Mouse (Mus musculus) hindbrain, embryonic 12.5 days (tissue): ENCODE measurements around the gene Gm47995. TPM values are rescaled to one million over a fixed set of nuclear protein-coding genes. Genes with fewer than 3 reads are reported as not detected.

ENCODE experiments used
- ATAC-seq: fragments of 200-750 bp; cut with Nextera tagmentation; 2 replicates; pipeline ENCODE4 v1.8.0; 2017; ENCODE audit warnings: moderate TSS enrichment; ENCODE audit not compliant: low FRiP score
- H3K27ac ChIP-seq: fragments of 300-500 bp; sonication (generic); 2 replicates; pipeline ENCODE4 v1.5.1; 2016; ENCODE audit warnings: mild to moderate bottlenecking
- H3K27me3 ChIP-seq: fragments of 300-500 bp; sonication (generic); 2 replicates; pipeline ENCODE4 v1.6.1; 2016; ENCODE audit warnings: mild to moderate bottlenecking
- H3K36me3 ChIP-seq: fragments of 300-500 bp; sonication (generic); 2 replicates; pipeline ENCODE4 v1.6.1; 2016; ENCODE audit warnings: mild to moderate bottlenecking
- H3K4me1 ChIP-seq: fragments of 300-500 bp; sonication (generic); 2 replicates; pipeline ENCODE4 v1.6.1; 2016
- H3K4me2 ChIP-seq: fragments of 300-500 bp; sonication (generic); replicated peaks from 2 replicates; pipeline ENCODE4 v1.6.1; 2016; ENCODE audit warnings: mild to moderate bottlenecking
- H3K4me3 ChIP-seq: fragments of 300-500 bp; sonication (generic); 2 replicates; pipeline ENCODE4 v1.5.1; 2016; ENCODE audit warnings: mild to moderate bottlenecking
- H3K9ac ChIP-seq: fragments of 300-500 bp; sonication (generic); 2 replicates; pipeline ENCODE4 v1.6.1; 2016; ENCODE audit warnings: mild to moderate bottlenecking, moderate library complexity
- H3K9me3 ChIP-seq: fragments of 300-500 bp; sonication (generic); replicated peaks from 2 replicates; pipeline ENCODE4 v1.6.1; 2016; ENCODE audit warnings: mild to moderate bottlenecking
- WGBS: fragments of 180-500 bp; shearing (Covaris S2); methylation state at CpG from one replicate; pipeline ENCODE4 v1.1.7; 2016; 5-methylcytosine and 5-hydroxymethylcytosine counted together
- polyA plus RNA-seq: library from polyadenylated mRNA; unstranded; fragments of >200 nt; fragmentation: Nextera tagmentation; extraction: Ambion mirVana; gene quantifications from 2 replicates; pipeline ENCODE4 v1.2.1, GENCODE M21; 2016

Gm47995 gene
- polyA plus RNA-seq, 1 experiment from 2014 or later = not detected

- H3K4me3 ChIP-seq = no peak overlapping the region
- no peaks in the 10 kb centered on the region for H3K9me3 ChIP-seq
- H3K36me3 ChIP-seq = no peaks in the 10 kb centered on the region
- H3K27me3 ChIP-seq = no peaks in the 10 kb centered on the region
- WGBS = 70% methylated on average over 7 of the region's 7 CpGs
- H3K4me1 ChIP-seq = no peaks in the 10 kb centered on the region
- H3K9ac ChIP-seq = no peak overlapping the region
- H3K27ac ChIP-seq = no peak overlapping the region
- no peak for ATAC-seq
- H3K4me2 ChIP-seq = no peak overlapping the region
Measured at GRCm38 (mm10) chr1:151220098-151220497, 21.9 kb downstream of the Gm47995 start.

DNA sequence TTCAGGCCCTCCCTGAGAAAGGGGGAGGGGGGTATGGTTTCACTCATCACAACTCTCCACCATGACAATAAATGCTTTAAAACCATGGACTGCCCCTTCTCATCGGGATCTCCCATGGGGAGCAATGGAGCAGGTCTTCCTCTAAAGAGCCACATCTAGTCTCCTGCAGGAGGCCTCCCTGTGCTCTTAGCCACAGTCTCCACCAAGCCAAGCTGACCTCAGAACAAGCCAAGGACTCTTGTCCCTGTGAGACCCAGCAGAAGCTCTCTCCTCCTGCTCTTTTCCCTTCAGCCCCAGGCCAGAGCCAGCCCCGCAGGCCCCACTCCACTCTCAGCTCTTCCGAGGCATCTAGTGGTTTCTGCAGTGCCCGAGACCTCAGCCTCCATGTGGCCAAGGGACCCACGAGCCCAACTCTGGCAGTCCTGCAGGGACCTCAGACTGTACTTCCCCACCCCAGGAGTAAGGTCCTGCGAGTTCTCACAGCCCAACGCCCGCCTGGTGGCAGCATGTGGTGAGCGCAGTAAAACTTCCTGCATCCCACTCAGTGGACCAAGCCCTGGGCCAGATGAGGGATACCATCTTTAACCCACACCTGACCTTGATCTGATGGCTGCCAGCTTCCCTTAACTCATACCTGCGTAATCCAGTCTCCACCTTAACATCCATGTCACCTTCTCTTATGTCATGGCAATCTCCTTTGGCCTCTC is 24.5 kb downstream of the Gm47995 start:
- no peak overlapping the region for H3K4me3 ChIP-seq
- H3K27ac ChIP-seq = no peak overlapping the region
- no peak overlapping the region for H3K9ac ChIP-seq
- 96% methylated on average over 10 of the region's 10 CpGs for WGBS
- no peaks in the 10 kb centered on the region for H3K4me1 ChIP-seq
- no peaks in the 10 kb centered on the region for H3K9me3 ChIP-seq
- no peak overlapping the region for H3K4me2 ChIP-seq
- no peaks in the 10 kb centered on the region for H3K36me3 ChIP-seq
- H3K27me3 ChIP-seq = no peaks in the 10 kb centered on the region
- no peak for ATAC-seq

- 82% methylated on average over 1 of the region's 1 CpGs for WGBS
- H3K27me3 ChIP-seq = no peaks in the 10 kb centered on the region
- H3K9me3 ChIP-seq = no peaks in the 10 kb centered on the region
- no peaks in the 10 kb centered on the region for H3K36me3 ChIP-seq
- ATAC-seq = no peak
- no peak overlapping the region for H3K4me2 ChIP-seq
- no peak overlapping the region for H3K27ac ChIP-seq
- no peak overlapping the region for H3K4me3 ChIP-seq
- H3K4me1 ChIP-seq = no peaks in the 10 kb centered on the region
- no peak overlapping the region for H3K9ac ChIP-seq
Measured at GRCm38 (mm10) chr1:151223377-151223776, 25.1 kb downstream of the Gm47995 start.

- Histone ChIP-seq H3K4me3 (no peak overlapping the region), H3K27ac (no peak overlapping the region), H3K4me2 (no peak overlapping the region), H3K9ac (no peak overlapping the region), H3K36me3 (no peaks in the 10 kb centered on the region), H3K4me1 (no peaks in the 10 kb centered on the region), H3K9me3 (no peaks in the 10 kb centered on the region), H3K27me3 (no peaks in the 10 kb centered on the region)
- ATAC-seq = no peak
- WGBS = 95% methylated on average over 1 of the region's 1 CpGs
Measured at GRCm38 (mm10) chr1:151224536-151224935, 26.3 kb downstream of the Gm47995 start.

DNA sequence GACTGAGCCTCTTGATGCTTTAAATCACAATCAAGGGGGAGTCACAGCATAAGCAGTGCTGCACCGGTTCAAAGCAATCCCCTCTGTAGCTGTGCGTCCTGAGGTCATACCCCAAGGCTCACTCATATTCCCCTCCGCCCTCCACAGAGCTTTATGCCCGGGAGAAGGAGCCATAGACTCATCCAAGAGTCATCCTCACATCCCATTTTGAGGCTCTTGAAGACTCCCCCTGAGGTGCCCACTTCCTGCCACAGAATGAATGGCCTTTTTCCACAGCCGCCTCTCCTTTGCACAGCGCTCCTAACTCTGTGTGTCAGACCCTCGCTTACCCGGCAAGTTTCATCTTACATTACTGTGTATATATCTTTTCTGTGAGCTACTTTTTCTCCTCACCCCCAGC is 29.3 kb downstream of the Gm47995 start:
- 74% methylated on average over 8 of the region's 8 CpGs for WGBS
- Histone ChIP-seq H3K9me3 (no peaks in the 10 kb centered on the region), H3K4me2 (no peak overlapping the region), H3K9ac (no peak overlapping the region), H3K27me3 (no peaks in the 10 kb centered on the region), H3K36me3 (no peaks in the 10 kb centered on the region), H3K27ac (no peak overlapping the region), H3K4me3 (no peak overlapping the region), H3K4me1 (no peaks in the 10 kb centered on the region)
- no peak for ATAC-seq

- Histone ChIP-seq H3K4me2 (no peak overlapping the region), H3K9me3 (no peaks in the 10 kb centered on the region), H3K4me3 (no peak overlapping the region), H3K9ac (no peak overlapping the region), H3K27ac (no peak overlapping the region), H3K4me1 (no peaks in the 10 kb centered on the region), H3K36me3 (no peaks in the 10 kb centered on the region), H3K27me3 (no peaks in the 10 kb centered on the region)
- WGBS = 77% methylated on average over 1 of the region's 1 CpGs
- ATAC-seq = no peak
Measured at GRCm38 (mm10) chr1:151228320-151228989, 30.2 kb downstream of the Gm47995 start.

DNA sequence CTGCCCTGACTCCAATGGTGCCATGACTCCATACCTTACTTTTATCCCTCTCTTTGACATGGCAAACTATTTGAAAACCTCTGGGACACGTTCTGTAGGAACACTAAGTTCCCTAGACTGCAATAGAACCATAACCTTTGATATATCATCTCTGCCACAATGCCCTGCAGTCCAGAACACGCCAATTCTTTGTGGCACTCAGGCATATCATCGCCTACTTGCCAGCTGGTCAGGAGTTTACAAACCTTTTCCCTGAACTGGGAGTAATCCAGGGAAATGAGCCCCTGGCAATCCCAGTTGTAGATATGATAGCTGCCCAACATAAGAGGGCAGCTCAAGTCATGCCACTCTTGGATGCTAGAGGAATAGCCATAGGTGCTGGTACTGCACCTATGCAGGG is 34.1 kb downstream of the Gm47995 start:
- no peaks in the 10 kb centered on the region for H3K36me3 ChIP-seq
- no peak overlapping the region for H3K9ac ChIP-seq
- peaks cover 10% of the 10 kb centered on the region; the same call in 1 of the 2 replicates for H3K4me1 ChIP-seq
- no peak for ATAC-seq
- no peaks in the 10 kb centered on the region for H3K27me3 ChIP-seq
- H3K4me2 ChIP-seq = no peak overlapping the region
- WGBS = 78% methylated on average over 3 of the region's 3 CpGs
- H3K9me3 ChIP-seq = no peaks in the 10 kb centered on the region
- H3K27ac ChIP-seq = no peak overlapping the region
- no peak overlapping the region for H3K4me3 ChIP-seq

DNA sequence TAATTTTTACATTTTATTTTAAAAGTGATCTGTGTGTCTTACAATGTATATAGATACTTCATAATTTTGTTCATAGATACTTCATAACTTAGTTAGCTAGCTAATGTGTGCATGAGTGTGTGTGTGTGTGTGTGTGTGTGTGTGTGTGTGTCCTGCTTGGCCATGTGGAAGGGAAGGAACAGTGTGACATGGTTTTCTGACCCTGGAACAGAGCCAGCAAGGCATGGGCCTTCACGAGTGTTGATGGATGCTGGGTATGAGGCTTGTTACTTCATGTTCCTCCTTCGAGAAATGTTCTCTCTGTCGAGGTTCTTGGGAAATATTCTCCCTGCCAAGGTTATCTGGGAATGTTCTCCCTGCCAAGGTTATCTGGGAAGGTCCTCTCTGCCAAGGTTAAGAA is 35.5 kb downstream of the Gm47995 start:
- Histone ChIP-seq H3K4me3 (no peak overlapping the region), H3K9ac (no peak overlapping the region), H3K4me1 (peaks cover 10% of the 10 kb centered on the region; the same call in 1 of the 2 replicates), H3K27ac (no peak overlapping the region), H3K9me3 (no peaks in the 10 kb centered on the region), H3K36me3 (no peaks in the 10 kb centered on the region), H3K4me2 (no peak overlapping the region), H3K27me3 (no peaks in the 10 kb centered on the region)
- 96% methylated on average over 3 of the region's 3 CpGs for WGBS
- no peak for ATAC-seq

DNA sequence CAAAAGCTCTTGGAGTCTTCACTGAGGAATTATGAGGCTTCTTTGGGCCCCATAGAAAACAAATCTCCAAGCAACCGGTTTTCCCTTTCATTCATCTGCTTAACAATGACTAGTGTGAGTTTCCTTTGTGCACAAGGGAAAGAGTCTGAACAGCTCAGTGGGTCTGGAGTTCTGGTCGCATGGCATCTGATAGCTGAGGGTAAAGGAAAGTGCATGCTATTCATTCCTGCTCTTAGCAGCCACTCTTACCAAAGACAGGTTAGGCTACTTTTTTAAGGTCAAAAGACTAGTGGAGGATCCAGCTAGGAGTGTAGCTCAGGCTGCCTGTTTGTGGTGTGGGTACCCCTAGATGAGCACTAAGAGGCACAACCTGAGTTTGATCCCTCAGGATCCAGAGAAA is 37.3 kb downstream of the Gm47995 start:
- no peak for ATAC-seq
- 20% methylated on average over 2 of the region's 2 CpGs for WGBS
- H3K9ac ChIP-seq = no peak overlapping the region

GRCm38 (mm10) chr1:151236141-151236930 is 38.1 kb downstream of the Gm47995 start:
- H3K4me1 ChIP-seq = peaks cover 10% of the 10 kb centered on the region; the same call in 1 of the 2 replicates
- no peaks in the 10 kb centered on the region for H3K9me3 ChIP-seq
- no peak for ATAC-seq
- no peak overlapping the region for H3K27ac ChIP-seq
- no peak overlapping the region for H3K4me2 ChIP-seq
- H3K4me3 ChIP-seq = no peak overlapping the region
- no peaks in the 10 kb centered on the region for H3K36me3 ChIP-seq
- WGBS = 79% methylated on average over 13 of the region's 13 CpGs
- H3K27me3 ChIP-seq = no peaks in the 10 kb centered on the region
- H3K9ac ChIP-seq = no peak overlapping the region

More for the DNA sequence above, 37.3 kb downstream of the Gm47995 start:
- H3K27ac ChIP-seq = no peak overlapping the region
- H3K4me1 ChIP-seq = peaks cover 10% of the 10 kb centered on the region; the same call in 1 of the 2 replicates
- H3K9me3 ChIP-seq = no peaks in the 10 kb centered on the region
- H3K4me3 ChIP-seq = no peak overlapping the region
- H3K4me2 ChIP-seq = no peak overlapping the region
- H3K27me3 ChIP-seq = no peaks in the 10 kb centered on the region
- no peaks in the 10 kb centered on the region for H3K36me3 ChIP-seq

GRCm38 (mm10) chr1:151237780-151238179 is 39.5 kb downstream of the Gm47995 start:
- H3K4me1 ChIP-seq = peaks cover 10% of the 10 kb centered on the region; the same call in 1 of the 2 replicates
- H3K9ac ChIP-seq = no peak overlapping the region
- H3K4me2 ChIP-seq = no peak overlapping the region
- H3K4me3 ChIP-seq = no peak overlapping the region
- no peaks in the 10 kb centered on the region for H3K27me3 ChIP-seq
- H3K36me3 ChIP-seq = no peaks in the 10 kb centered on the region
- H3K9me3 ChIP-seq = no peaks in the 10 kb centered on the region
- 80% methylated on average over 3 of the region's 3 CpGs for WGBS
- no peak for ATAC-seq
- H3K27ac ChIP-seq = no peak overlapping the region

DNA sequence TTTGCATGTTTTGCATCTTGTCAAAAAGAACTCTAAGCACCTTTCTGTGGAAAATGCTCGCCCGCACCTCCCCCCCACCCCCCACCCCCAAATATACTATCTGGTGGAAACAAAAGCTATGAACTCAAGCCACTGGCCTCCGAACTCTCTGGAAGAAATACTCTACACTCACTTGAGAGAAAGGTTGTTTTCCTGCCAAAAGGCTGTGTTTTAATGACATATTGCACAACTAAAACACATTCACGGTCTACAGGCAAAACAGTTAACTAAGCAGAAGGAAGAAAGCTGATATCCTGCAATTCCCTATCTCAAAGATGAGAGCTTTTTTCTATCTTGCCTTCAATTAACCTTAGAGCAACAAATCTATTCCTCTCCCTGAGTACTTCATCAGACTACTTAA is 45.1 kb downstream of the Gm47995 start:
- no peak for ATAC-seq
- WGBS = 92% methylated on average over 4 of the region's 4 CpGs

More for the DNA sequence above, 45.1 kb downstream of the Gm47995 start:
- Histone ChIP-seq H3K9me3 (no peaks in the 10 kb centered on the region), H3K27ac (no peak overlapping the region), H3K27me3 (no peaks in the 10 kb centered on the region), H3K4me3 (no peak overlapping the region), H3K4me2 (no peak overlapping the region), H3K4me1 (no peaks in the 10 kb centered on the region), H3K36me3 (no peaks in the 10 kb centered on the region), H3K9ac (no peak overlapping the region)
